Mouse (Mus musculus) spleen, adult 2 months (tissue): ENCODE data around the gene Anapc11.

Source experiments
- CTCF ChIP-seq: fragments of 200-500 bp; IDR thresholded peaks from 2 replicates; pipeline ENCODE4 v1.5.1; 2011; ENCODE audit warnings: mild to moderate bottlenecking, inconsistent platforms; ENCODE audit not compliant: insufficient read depth, insufficient read length, insufficient replicate concordance; ENCODE audit errors: extremely low read depth
- POLR2A ChIP-seq: fragments of 200-500 bp; IDR thresholded peaks from 2 replicates; pipeline ENCODE4 v1.6.1; 2011; ENCODE audit warnings: low read depth, low read length, inconsistent platforms

DNA sequence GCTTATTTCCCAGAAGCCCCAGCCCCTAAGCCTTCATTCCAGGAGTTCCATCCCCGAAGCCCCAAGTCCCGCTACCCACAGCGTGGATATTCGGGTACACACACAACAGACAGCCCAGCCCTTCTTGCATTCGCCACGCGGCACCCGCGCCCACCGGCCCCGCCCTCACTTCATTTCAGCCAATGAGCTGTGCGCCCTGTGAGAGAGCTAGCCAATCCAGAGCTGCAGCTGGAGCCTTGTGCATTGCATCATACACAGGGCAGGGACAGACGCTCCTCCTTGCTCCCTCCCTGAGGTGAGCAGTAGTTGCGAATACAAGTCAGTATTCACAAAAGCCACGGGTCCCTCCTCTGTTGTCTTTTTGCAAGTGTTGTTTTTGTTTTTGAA is 45.4 kb downstream of the Anapc11 start, which contains the start of gene Pycr1:
- no peak for TF ChIP-seq CTCF
- no peak for TF ChIP-seq POLR2A
